Mouse (Mus musculus) lung, adult 18-20 months (tissue): Measurements from ENCODE around the gene Myh9.

Source experiments
- DNase-seq, 2 experiments: peaks; one replicate each; pipeline ENCODE4 v3.0.0; 2022; ENCODE audit warnings: mixed read lengths in 2 of 2

Gene Myh9

GRCm38 (mm10) chr15:77843046-77843445 lies 1.1 kb upstream of the Myh9 start:
- no peak for DNase-seq

DNA sequence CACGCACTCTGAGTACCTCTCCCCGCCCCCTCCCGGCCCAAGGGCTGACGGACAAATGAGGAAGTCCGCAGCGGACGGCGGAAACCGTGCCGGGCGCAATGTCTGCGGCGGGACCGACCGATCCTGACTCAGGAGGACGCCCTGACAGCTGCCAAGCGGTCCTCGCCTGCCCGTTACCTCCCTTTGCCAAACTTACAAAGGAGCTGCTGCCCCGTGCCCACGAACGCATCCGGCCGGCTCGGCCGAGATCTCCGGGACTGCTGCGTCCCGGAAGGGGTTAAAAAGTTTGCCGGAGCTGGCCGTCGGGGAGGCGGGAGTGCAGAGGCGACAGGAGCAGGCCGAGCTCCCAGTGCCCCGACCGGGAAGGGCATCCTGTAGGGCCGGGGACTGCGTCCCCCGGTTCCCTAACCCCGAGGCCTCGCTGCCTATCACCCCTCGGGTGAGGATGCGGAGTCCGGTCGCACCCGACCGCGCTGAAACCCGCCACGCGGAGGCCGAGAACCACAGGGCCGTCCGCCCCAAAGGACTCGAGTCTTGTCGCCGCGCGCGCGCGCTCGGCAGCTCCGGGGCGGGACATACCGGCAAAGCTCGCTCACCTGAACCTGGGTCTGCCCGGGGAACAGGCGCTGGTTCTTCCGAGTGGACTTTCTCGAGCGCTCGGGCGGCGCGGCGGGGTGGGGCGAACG lies 471 bp downstream of the Myh9 start:
- peak; percentile 82 for DNase-seq

GRCm38 (mm10) chr15:77840450-77841360 lies 1.3 kb downstream of the Myh9 start:
- DNase-seq = no peak

DNA sequence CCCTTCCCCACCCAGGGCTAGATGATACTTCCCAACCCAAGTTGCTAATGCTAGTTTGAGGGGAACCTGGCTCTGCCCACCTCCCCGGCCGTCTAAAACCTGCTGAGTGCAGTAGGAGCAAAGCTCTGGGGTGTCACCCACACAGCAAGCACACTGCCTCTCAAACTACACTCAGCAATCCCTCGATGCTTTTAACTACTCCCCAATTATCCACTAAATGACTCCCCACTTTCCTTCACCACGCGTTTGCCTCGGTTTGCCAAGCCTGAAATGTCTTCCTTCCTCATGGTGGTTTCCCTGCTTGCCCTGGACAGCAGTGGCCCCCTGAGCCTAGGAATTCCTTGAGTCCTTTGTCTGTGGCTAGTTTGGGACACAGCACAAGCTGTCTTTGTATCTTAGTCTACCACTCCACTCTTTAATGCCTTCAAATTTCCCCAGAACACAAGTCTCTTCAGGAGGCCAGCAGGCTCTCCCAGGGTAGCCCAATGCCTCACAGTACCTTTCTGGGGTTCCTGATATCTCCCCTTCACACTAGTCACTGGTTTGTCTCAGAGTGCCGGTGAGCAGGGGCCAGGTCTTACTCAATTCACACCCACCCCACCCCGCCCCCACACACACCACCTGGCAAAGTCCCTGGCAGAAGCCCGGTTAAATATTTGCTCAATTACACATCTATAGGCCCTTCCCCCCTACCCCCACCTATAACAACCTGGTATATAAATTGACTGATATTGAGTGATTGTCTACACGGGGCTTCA lies 2.3 kb downstream of the Myh9 start:
- DNase-seq = no peak

- DNase-seq = no peak
Observed at GRCm38 (mm10) chr15:77838530-77839387, 3.2 kb downstream of the Myh9 start.

GRCm38 (mm10) chr15:77837444-77838117 lies 4.4 kb downstream of the Myh9 start:
- DNase-seq = no peak

GRCm38 (mm10) chr15:77836692-77837443 lies 5.1 kb downstream of the Myh9 start:
- DNase-seq = no peak

- peak; percentile 75 to 77 for DNase-seq
Observed at GRCm38 (mm10) chr15:77835930-77836653, 5.9 kb downstream of the Myh9 start.

DNA sequence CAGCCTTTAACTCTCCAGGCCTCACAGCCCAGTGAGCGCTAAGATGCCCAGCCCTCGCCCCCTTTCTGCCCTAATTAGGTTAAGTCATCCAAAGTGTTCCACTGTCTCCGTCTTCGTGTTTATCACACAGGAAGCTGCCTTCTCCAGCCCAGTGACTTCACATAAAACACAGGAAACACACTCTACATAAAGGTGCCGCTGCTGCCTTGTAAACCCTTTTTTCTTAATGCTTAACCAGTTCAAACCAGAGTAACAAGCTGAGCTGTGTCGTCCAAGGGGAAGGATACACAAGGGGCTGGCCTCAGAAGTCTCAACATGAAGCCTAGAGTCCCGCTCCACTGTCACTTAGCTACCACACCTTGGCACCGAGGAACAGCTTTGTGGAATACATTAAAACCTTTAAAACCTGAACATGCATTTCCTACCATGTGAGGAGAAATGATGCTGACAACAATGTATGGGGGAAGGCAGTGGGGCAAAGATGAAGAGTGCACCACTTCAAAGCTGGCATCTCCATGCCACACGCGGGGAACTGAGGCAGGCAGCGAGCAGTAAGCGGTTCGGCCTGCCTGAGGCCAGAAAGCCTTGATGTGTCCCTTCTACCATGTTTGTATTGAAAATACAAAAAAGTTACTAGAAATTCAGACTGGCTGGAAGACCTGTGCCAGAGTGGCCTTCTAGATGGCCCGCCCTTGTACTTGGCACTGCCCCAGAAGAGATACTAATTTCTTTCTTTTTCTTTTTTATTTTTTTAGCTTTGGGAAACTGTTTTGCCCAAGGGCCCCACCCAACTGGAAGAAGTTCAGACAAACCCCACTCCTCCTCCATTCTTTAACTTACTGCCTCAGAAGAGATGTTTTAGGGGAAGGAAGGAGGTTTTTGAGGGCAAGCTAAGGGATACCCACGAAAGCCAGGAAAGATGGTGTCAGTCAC lies 7.4 kb downstream of the Myh9 start:
- DNase-seq = peak; percentile 60 to 66

DNA sequence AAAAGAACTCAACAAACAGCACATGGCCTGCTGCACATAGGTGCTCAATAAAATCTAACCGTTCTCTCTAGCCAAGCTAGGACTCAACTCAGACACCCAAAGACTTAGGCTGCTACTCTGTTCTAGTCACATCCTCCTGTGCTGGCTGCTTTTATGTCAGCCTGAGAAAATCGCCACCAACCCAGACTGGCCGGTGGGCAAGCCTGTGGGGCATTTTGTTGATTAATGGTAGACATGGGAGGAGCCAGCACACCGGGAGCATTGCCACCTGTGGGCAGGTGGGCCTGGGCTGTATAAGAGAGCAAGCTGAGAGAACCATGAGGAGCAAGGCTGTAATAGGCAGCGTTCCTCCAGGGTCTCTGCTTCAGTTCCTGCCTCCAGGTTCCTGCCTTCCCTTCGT lies 8.2 kb downstream of the Myh9 start:
- DNase-seq = no peak

DNA sequence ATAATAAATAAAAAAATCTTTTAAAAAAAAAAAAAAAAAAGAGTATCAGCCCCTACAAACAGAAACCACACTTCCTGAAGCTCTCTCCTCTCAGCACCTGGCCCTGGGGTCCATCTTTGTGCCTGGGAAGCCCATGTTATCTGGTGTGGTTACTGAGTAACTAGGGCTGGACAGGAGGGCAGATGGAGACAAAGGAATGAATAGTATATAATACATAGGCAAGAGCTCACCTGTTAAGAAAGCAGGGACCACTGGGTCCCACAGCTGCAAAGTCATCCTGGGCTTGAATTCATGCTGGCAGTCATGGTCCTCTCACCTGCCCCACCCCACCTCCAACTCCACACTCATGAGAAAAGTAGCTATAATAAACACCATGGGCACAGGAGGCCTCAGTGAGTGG lies 8.9 kb downstream of the Myh9 start:
- no peak for DNase-seq

DNA sequence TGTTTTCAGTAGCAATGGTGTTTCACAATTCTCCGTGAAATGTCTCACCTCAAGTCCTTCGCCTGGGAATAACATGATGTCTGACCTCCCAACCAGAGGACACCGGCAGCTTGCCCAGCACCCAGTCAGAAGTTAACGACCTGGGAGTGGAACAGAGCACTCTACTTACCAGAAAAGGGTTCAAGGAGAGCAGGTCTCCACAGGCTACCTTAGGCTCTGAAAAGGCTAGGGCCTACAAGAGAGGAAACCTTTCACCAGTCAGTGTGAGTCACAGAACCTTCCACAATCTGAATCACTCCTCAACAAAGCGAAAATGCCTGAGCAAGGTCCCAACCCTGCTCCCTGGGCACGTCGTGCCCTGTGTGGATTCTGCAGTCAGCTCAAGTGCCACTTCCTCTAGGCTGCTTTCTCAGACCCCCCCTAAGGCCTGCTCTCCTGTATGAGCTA lies 9.5 kb downstream of the Myh9 start:
- DNase-seq = peak; percentile 63 to 68

- DNase-seq = peak; percentile 58 to 76
Observed at GRCm38 (mm10) chr15:77831754-77832457, 10.1 kb downstream of the Myh9 start.

- DNase-seq = peak; percentile 66 to 77
Observed at GRCm38 (mm10) chr15:77831138-77831579, 10.8 kb downstream of the Myh9 start.

- no peak for DNase-seq
Observed at GRCm38 (mm10) chr15:77830481-77831137, 11.4 kb downstream of the Myh9 start.

DNA sequence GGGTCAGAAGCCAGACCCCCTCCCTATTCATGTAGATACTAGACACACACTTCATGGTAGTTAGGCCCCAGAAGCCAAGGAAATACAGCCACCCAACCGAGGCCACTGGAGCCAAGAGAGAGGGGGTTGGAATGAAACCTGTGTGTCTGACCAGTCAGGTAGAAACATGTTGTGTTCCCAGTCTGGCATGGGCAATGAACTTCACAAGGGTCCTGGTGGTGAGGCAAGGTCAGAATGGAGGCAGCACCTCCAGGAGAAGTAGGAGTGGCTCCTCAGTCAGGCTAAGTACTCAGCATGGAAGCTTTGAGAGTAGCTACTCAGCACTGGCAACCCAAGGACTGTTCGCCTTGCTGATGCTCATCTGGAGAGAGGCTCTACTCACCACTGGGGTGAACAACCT lies 12.4 kb downstream of the Myh9 start:
- DNase-seq = no peak

DNA sequence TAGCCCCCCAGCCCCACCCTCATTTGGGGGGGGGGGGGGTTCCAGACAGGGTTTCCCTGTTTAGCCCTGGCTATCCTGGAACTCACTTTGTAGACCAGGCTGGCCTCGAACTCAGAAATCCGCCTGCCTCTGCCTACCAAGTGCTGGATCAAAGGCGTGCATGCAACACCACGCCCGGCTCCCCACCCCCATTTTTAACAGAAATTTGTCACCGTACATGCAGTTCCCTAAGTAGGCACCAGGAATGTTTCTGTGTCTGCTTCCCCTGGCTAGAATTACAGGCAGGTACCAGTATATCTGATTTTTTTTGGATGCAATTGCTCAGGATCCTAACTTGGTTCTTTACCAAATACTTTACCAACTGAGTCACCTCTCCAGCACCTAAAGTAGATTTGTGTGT lies 13.1 kb downstream of the Myh9 start:
- no peak for DNase-seq

GRCm38 (mm10) chr15:77828242-77828641 lies 13.7 kb downstream of the Myh9 start:
- DNase-seq = no peak
